Mouse (Mus musculus) hindbrain, embryonic 16.5 days (tissue): ENCODE data around the gene Hist1h2ba. TPM values are rescaled to one million over a fixed set of nuclear protein-coding genes. Genes with fewer than 3 reads are reported as not detected.

Experiments
- ATAC-seq: fragments of 200-750 bp; cut with Nextera tagmentation; 2 replicates; pipeline ENCODE4 v1.8.0; 2017; ENCODE audit warnings: moderate TSS enrichment, moderate library complexity
- H3K27ac ChIP-seq: fragments of 300-500 bp; sonication (generic); 2 replicates; pipeline ENCODE4 v1.5.1; 2014; ENCODE audit warnings: low read depth, mild to moderate bottlenecking, control low read depth, low read length, moderate library complexity
- H3K27me3 ChIP-seq: fragments of 300-500 bp; sonication (generic); replicated peaks from 2 replicates; pipeline ENCODE4 v1.6.1; 2014; ENCODE audit warnings: low read length; ENCODE audit not compliant: control insufficient read depth, insufficient read depth
- H3K36me3 ChIP-seq: fragments of 300-500 bp; sonication (generic); 2 replicates; pipeline ENCODE4 v1.6.1; 2014; ENCODE audit warnings: mild to moderate bottlenecking, low read length, moderate library complexity, mixed read lengths; ENCODE audit not compliant: control insufficient read depth, insufficient read depth
- H3K4me1 ChIP-seq: fragments of 300-500 bp; sonication (generic); 2 replicates; pipeline ENCODE4 v1.6.1; 2014; ENCODE audit warnings: low read depth, low read length; ENCODE audit not compliant: control insufficient read depth, insufficient read depth
- H3K4me2 ChIP-seq: fragments of 300-500 bp; sonication (generic); 2 replicates; pipeline ENCODE4 v1.6.1; 2014; ENCODE audit warnings: mild to moderate bottlenecking, low read length, control low read depth, moderate library complexity
- H3K4me3 ChIP-seq: fragments of 300-500 bp; sonication (generic); 2 replicates; pipeline ENCODE4 v1.5.1; 2014; ENCODE audit warnings: mild to moderate bottlenecking, low read length, control low read depth, moderate library complexity
- H3K9ac ChIP-seq: fragments of 300-500 bp; sonication (generic); 2 replicates; pipeline ENCODE4 v1.6.1; 2014; ENCODE audit warnings: low read depth, mild to moderate bottlenecking, control low read depth, low read length, moderate library complexity
- H3K9me3 ChIP-seq: fragments of 300-500 bp; sonication (generic); 2 replicates; pipeline ENCODE4 v1.6.1; 2014; ENCODE audit warnings: mild to moderate bottlenecking, low read length, moderate library complexity; ENCODE audit not compliant: control insufficient read depth
- WGBS: fragments of 180-500 bp; shearing (Covaris S2); extraction: QIAGEN DNeasy Blood & Tissue Kit; methylation state at CpG from one replicate; pipeline ENCODE4 v1.1.7; 2014; 5-methylcytosine and 5-hydroxymethylcytosine counted together
- microRNA-seq: library from miRNA; unstranded; fragments of <30 nt; microRNA quantifications from one replicate; pipeline ENCODE4, GENCODE M21; 2017
- polyA plus RNA-seq: library from polyadenylated mRNA; unstranded; fragments of >200 nt; fragmentation: Nextera tagmentation; extraction: Ambion mirVana; gene quantifications from 2 replicates; pipeline ENCODE4 v1.2.1, GENCODE M21; 2015

The Hist1h2ba gene
- polyA plus RNA-seq, 1 experiment from 2014 or later: not detected

GRCm38 (mm10) chr13:23887026-23887725 lies 46.8 kb downstream of the Hist1h2ba start:
- no peak overlapping the region for H3K4me3 ChIP-seq
- H3K27me3 ChIP-seq: no peaks in the 10 kb centered on the region
- WGBS: 90% methylated on average over 3 of the region's 3 CpGs
- H3K4me1 ChIP-seq: no peaks in the 10 kb centered on the region
- H3K9me3 ChIP-seq: no peaks in the 10 kb centered on the region
- no peak overlapping the region for H3K9ac ChIP-seq
- no peak for ATAC-seq
- H3K4me2 ChIP-seq: no peak overlapping the region
- no peaks in the 10 kb centered on the region for H3K36me3 ChIP-seq
- no peak overlapping the region for H3K27ac ChIP-seq

- no peak for ATAC-seq
- WGBS: 59% methylated on average over 2 of the region's 2 CpGs
Measured at GRCm38 (mm10) chr13:23885540-23885939, 48.4 kb downstream of the Hist1h2ba start.

More at GRCm38 (mm10) chr13:23885540-23885939, 48.4 kb downstream of the Hist1h2ba start:
- Histone ChIP-seq H3K36me3 (no peaks in the 10 kb centered on the region), H3K27ac (no peak overlapping the region), H3K27me3 (no peaks in the 10 kb centered on the region), H3K4me3 (no peak overlapping the region), H3K4me2 (no peak overlapping the region), H3K4me1 (no peaks in the 10 kb centered on the region), H3K9me3 (no peaks in the 10 kb centered on the region), H3K9ac (no peak overlapping the region)

Small RNA genes within 50 kb of the gene (microRNA-seq; reads per million reads assigned to microRNA genes)
- not detected for gene Gm44344

Other genes starting within 250 kb of the Hist1h2ba start
- gene Hist1h2bc, start 250.0 kb downstream of the Hist1h2ba start, polyA plus RNA-seq: 20.4 and 24.8 TPM in 2 replicates
- gene Hist1h1t, start 238.3 kb downstream of the Hist1h2ba start, polyA plus RNA-seq: not detected in 2 replicates
- 2.0 and 2.5 TPM in 2 replicates for gene Hist1h4c, start 235.7 kb downstream of the Hist1h2ba start, polyA plus RNA-seq
- gene Hfe, start 223.3 kb downstream of the Hist1h2ba start, polyA plus RNA-seq: 5.4 and 6.7 TPM in 2 replicates
- gene Hist1h1c, start 195.3 kb downstream of the Hist1h2ba start, polyA plus RNA-seq: 8.6 and 10.8 TPM in 2 replicates
- 0.70 and 1.2 TPM in 2 replicates for gene Hist1h3c, start 188.6 kb downstream of the Hist1h2ba start, polyA plus RNA-seq
- gene Hist1h2bb, start 187.4 kb downstream of the Hist1h2ba start, polyA plus RNA-seq: 0.49 and 0.66 TPM in 2 replicates
- gene Hist1h2ab, start 183.0 kb downstream of the Hist1h2ba start, polyA plus RNA-seq: 3.7 and 6.8 TPM in 2 replicates
- 1.7 and 2.7 TPM in 2 replicates for gene Hist1h3b, start 181.9 kb downstream of the Hist1h2ba start, polyA plus RNA-seq
- 1.1 TPM in 1 of 2 replicates, not detected in the other for gene Hist1h4b, start 177.1 kb downstream of the Hist1h2ba start, polyA plus RNA-seq
- not detected in 2 replicates for gene Hist1h4a, start 172.9 kb downstream of the Hist1h2ba start, polyA plus RNA-seq
- gene Hist1h3a, start 171.8 kb downstream of the Hist1h2ba start, polyA plus RNA-seq: 0.89 and 1.2 TPM in 2 replicates
- gene Hist1h1a, start 170.5 kb downstream of the Hist1h2ba start, polyA plus RNA-seq: 0.44 TPM in 1 of 2 replicates, not detected in the other
- gene Trim38, start 164.2 kb downstream of the Hist1h2ba start, polyA plus RNA-seq: 0.07 TPM in 1 of 2 replicates, not detected in the other
- not detected in 2 replicates for gene Slc17a2, start 127.2 kb downstream of the Hist1h2ba start, polyA plus RNA-seq
- gene Slc17a3, start 94.7 kb downstream of the Hist1h2ba start, polyA plus RNA-seq: not detected in 2 replicates
- gene Slc17a1, start 66.4 kb downstream of the Hist1h2ba start, polyA plus RNA-seq: not detected in 2 replicates
- not detected in 2 replicates for gene Slc17a4, start 19.1 kb downstream of the Hist1h2ba start, polyA plus RNA-seq
- gene Hist1h2aa, start 306 bp upstream of the Hist1h2ba start, polyA plus RNA-seq: not detected in 2 replicates
- 0.68 and 1.7 TPM in 2 replicates for gene Scgn, start 57.1 kb upstream of the Hist1h2ba start, polyA plus RNA-seq